Mouse (Mus musculus): ENCODE results near the gene Palmd. TPM values are rescaled to one million over a fixed set of nuclear protein-coding genes. Genes with fewer than 3 reads are reported as not detected.

Palmd gene
- polyA plus RNA-seq, 1 experiment from 2014 or later: 14.9 TPM

DNA sequence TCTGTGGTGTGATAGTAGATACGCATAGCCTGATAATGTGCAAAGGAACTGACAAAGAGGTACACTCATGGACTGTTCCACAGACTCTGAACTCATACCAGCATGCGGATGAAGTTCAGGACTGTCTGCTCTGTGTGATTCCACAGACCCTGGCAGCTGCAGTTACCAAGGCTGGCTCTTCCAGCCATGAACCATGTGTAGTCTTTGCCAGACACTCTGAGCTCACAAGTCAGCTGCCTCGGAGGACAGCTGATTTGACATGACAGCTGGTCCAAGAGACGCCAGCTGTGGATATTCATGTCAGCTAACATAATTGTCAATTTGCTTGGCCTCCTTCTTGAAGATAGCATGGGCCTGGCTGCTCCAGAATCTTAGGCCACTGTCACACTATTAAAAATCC, 39.8 kb downstream of the Palmd start:
- Histone ChIP-seq H3K27me3 (no peaks in the 10 kb centered on the region), H3K9me3 (replicated peaks) (no peaks in the 10 kb centered on the region), H3K27ac (no peak overlapping the region), H3K36me3 (ENCODE audit: poor library complexity, severe bottlenecking) (no peaks in the 10 kb centered on the region), H3K4me1 (no peaks in the 10 kb centered on the region), H3K9ac (no peak overlapping the region), H3K4me2 (no peak overlapping the region), H3K4me3 (no peak overlapping the region)
- no peak for ATAC-seq
- 91% methylated on average over 4 of the region's 4 CpGs for WGBS

DNA sequence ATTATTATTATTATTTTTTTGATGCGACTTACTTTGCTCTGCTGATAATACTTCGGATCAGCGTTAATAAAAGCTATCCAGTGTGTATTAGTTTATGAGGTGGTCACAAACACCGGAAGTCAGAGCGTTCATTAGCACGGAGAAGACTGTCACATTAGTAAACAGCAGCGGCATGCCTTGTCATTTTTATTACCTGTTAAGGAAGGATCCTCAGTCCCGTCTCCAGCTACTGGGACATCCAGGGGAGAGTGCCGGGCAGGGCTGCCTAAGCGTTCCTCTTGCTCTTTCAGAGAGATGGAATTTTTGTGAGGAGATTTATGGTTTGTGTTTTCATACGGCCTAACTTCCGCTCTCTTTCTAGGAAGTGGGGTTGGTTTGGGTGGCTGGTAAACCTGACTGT, 45.7 kb downstream of the Palmd start:
- Histone ChIP-seq H3K4me2 (no peak overlapping the region), H3K36me3 (ENCODE audit: poor library complexity, severe bottlenecking) (0 out of 2 replicates have a peak, but pooled peaks cover 6% of the 10 kb centered on the region), H3K9me3 (replicated peaks) (no peaks in the 10 kb centered on the region), H3K4me3 (no peak overlapping the region), H3K27ac (no peak overlapping the region), H3K9ac (no peak overlapping the region), H3K27me3 (no peaks in the 10 kb centered on the region), H3K4me1 (no peaks in the 10 kb centered on the region)
- ATAC-seq: no peak
- WGBS: 94% methylated on average over 12 of the region's 12 CpGs

DNA sequence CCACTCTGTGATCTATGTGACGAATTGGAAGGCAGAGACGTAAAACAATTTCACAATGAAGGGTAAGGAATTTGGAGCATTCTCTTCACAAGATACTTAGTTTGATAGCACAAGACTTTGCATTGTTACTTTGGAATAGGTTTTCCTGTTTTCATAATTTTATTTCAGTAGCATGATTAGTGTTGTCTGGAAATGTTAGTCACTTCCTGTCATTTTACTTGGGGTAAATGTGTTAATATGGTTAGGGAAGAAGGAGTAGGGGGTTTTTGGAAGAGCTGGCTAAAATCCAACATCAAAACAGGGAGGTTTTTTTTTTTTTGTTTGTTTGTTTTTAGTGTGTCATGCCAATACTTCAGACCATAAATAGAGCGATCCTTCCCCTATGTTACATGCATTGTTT, 47.3 kb downstream of the Palmd start:
- no peak overlapping the region for H3K9ac ChIP-seq
- no peak for ATAC-seq

DNA sequence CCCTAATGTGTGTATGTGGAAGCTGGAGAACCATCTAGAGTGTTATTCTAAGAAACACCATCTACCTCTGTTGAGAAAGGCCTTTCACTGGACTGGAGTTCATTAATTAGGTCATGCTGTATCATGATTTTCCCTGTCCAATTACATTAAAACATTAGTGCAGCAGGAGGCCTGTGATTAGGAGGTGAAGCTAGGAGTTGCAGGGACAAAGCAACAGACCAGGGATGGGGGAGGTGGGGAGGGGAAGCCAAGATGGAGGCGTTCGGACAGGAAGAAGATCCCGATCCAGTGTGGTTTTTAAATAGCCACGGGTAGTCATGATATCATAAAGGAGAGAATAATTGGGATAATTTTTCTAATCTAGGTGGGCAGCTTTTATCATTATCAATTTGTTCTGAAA, 51.8 kb downstream of the Palmd start:
- Histone ChIP-seq H3K9ac (no peak overlapping the region), H3K4me2 (no peak overlapping the region), H3K4me1 (no peaks in the 10 kb centered on the region), H3K4me3 (no peak overlapping the region), H3K9me3 (replicated peaks) (no peaks in the 10 kb centered on the region), H3K27ac (no peak overlapping the region), H3K27me3 (no peaks in the 10 kb centered on the region), H3K36me3 (ENCODE audit: poor library complexity, severe bottlenecking) (0 out of 2 replicates have a peak, but pooled peaks cover 5% of the 10 kb centered on the region)
- WGBS: 88% methylated on average over 4 of the region's 4 CpGs
- no peak for ATAC-seq

More for the DNA sequence above, 47.3 kb downstream of the Palmd start:
- H3K9me3 ChIP-seq (replicated peaks): no peaks in the 10 kb centered on the region
- no peak overlapping the region for H3K27ac ChIP-seq
- WGBS: 87% methylated on average over 3 of the region's 3 CpGs
- H3K4me1 ChIP-seq: no peaks in the 10 kb centered on the region
- 0 out of 2 replicates have a peak, but pooled peaks cover 11% of the 10 kb centered on the region for H3K36me3 ChIP-seq (ENCODE audit: poor library complexity, severe bottlenecking)
- no peak overlapping the region for H3K4me3 ChIP-seq
- H3K27me3 ChIP-seq: no peaks in the 10 kb centered on the region
- H3K4me2 ChIP-seq: no peak overlapping the region

DNA sequence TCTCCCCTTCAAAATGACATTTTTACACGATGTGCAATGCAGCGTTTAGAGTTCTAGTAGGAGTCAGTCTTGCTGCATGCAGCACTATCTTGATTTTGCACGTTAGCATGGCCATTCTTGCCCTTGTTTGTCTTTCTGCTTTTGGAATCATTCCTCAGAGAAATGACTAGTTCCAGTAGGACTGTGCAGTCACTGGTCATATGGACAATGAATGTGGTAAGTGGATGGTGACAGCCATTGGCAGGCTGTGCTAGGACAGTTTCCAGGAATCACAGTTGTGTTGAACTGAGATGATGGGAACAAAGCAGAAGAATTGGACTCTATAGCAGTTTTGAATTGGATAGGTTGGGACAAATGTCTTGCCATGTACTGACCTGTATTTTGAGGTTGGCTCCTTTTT, 53.9 kb downstream of the Palmd start:
- Histone ChIP-seq H3K4me2 (no peak overlapping the region), H3K9ac (no peak overlapping the region), H3K27ac (no peak overlapping the region), H3K4me3 (no peak overlapping the region), H3K27me3 (no peaks in the 10 kb centered on the region), H3K4me1 (no peaks in the 10 kb centered on the region), H3K9me3 (replicated peaks) (no peaks in the 10 kb centered on the region), H3K36me3 (ENCODE audit: poor library complexity, severe bottlenecking) (0 out of 2 replicates have a peak, but pooled peaks cover 5% of the 10 kb centered on the region)
- no peak for ATAC-seq
- 82% methylated on average over 3 of the region's 3 CpGs for WGBS

DNA sequence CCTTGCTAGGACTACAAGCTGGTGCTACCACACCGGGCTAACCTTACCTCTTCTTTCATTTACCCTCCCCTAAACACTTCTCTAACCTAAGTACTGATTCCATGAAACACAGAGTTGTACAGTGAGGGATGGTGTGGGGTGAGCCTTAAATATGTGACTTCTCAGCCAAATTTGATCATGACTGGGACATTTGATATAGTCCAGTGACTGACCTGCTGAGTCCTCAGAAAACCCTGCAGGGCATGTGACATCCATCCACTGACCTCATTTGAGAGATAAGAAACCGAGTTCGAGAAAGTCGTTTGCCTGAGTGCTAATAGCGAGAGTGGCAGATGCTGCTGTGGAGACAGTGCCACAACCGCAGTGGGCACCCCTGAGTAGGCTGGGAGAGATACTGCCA, 54.4 kb downstream of the Palmd start:
- Histone ChIP-seq H3K27ac (no peak overlapping the region), H3K4me2 (no peak overlapping the region), H3K27me3 (no peaks in the 10 kb centered on the region), H3K9ac (no peak overlapping the region), H3K9me3 (replicated peaks) (no peaks in the 10 kb centered on the region), H3K36me3 (ENCODE audit: poor library complexity, severe bottlenecking) (0 out of 2 replicates have a peak, but pooled peaks cover 5% of the 10 kb centered on the region), H3K4me3 (no peak overlapping the region), H3K4me1 (no peaks in the 10 kb centered on the region)
- WGBS: 96% methylated on average over 6 of the region's 6 CpGs
- ATAC-seq: no peak

DNA sequence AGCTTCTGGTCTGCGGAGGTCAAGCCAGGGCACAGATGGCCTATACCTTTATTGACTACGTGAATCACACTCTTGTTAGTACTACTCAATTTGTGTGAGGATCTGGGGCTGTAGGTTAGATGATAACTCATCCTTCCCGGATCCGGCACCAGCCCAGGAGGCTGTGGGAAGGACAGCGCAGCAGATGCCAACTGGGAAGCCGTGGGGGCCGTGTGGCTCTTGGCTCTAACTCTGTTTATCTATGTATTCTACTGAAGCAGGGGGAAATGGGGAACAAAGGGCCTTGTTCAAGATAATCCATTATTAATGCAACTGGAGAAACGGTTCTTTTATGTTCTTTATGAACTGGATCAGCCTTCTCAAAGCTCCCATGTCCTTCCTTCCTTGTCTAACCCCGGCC, 62.2 kb downstream of the Palmd start:
- Histone ChIP-seq H3K27ac (no peak overlapping the region), H3K36me3 (ENCODE audit: poor library complexity, severe bottlenecking) (no peaks in the 10 kb centered on the region), H3K27me3 (no peaks in the 10 kb centered on the region), H3K9me3 (replicated peaks) (no peaks in the 10 kb centered on the region), H3K9ac (no peak overlapping the region), H3K4me3 (no peak overlapping the region), H3K4me2 (no peak overlapping the region), H3K4me1 (0 out of 2 replicates have a peak, but pooled peaks cover 4% of the 10 kb centered on the region)
- no peak for ATAC-seq
- 72% methylated on average over 9 of the region's 9 CpGs for WGBS

DNA sequence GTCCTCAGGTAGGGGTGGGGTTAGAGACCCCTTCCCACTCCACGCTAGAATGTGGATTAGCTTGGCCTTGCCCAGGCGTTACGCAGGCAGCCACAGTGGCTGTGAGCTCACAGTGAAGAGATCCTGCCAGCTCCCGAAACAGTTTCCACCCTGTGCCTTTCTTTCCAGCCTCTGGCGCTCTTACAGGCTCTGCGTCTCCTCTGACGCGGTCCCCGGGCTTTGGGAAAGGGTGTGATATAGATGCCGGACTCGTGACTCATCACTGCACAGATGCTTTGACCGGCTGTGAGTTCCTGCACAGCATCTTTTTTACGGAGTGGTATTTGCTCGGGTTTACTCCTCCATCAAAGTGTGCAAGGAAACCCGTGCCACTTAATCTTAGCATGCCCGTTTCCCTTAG, 62.9 kb downstream of the Palmd start:
- Histone ChIP-seq H3K4me2 (no peak overlapping the region), H3K27me3 (no peaks in the 10 kb centered on the region), H3K36me3 (ENCODE audit: poor library complexity, severe bottlenecking) (no peaks in the 10 kb centered on the region), H3K9me3 (replicated peaks) (no peaks in the 10 kb centered on the region), H3K27ac (no peak overlapping the region), H3K4me3 (no peak overlapping the region), H3K9ac (no peak overlapping the region), H3K4me1 (0 out of 2 replicates have a peak, but pooled peaks cover 4% of the 10 kb centered on the region)
- no peak for ATAC-seq
- WGBS: 91% methylated on average over 16 of the region's 16 CpGs

DNA sequence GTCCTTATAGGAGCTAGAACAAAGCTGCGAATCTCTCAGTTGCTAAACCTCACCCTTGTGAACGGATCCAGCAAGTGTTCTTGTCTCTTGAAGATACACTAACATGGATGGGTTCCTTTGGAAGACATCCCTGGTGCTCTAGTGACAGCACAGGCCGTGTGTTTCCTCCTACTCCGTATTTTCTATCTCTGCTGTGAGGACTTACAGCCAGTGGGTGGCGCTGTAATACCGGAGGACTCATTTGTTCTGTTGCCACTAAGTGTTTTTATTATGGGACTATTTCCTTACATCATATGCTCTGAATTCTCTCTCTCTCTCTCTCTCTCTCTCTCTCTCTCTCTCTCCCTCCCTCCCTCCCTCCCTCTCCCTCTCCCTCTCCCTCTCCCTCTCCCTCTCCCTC, 64.6 kb downstream of the Palmd start:
- 0 out of 2 replicates have a peak, but pooled peaks cover 4% of the 10 kb centered on the region for H3K4me1 ChIP-seq
- H3K36me3 ChIP-seq (ENCODE audit: poor library complexity, severe bottlenecking): no peaks in the 10 kb centered on the region
- 22% methylated on average over 6 of the region's 6 CpGs for WGBS
- H3K27me3 ChIP-seq: no peaks in the 10 kb centered on the region
- no peak overlapping the region for H3K4me3 ChIP-seq
- H3K27ac ChIP-seq: no peak overlapping the region
- H3K4me2 ChIP-seq: no peak overlapping the region
- ATAC-seq: peak; percentile 78
- H3K9ac ChIP-seq: no peak overlapping the region
- no peaks in the 10 kb centered on the region for H3K9me3 ChIP-seq (replicated peaks)

DNA sequence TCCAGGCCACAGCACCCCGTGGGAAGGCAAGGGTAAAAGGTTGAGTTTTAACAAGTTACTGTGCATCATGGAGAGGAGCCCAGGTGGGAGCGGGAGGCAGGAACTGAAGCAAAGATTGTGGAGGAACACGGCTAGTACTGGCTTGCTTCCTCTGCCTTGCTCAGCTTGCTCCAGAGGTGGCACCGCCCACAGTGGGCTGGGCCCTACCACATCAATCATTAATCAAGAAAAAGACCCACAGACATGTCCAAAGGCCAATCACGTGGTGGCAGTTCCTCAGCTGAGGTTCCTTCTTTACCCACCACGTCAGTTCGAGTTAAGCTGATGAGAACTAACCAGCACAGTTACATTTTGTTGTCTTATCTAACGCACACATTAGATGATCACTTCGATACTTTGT, 75.9 kb downstream of the Palmd start:
- no peak overlapping the region for H3K27ac ChIP-seq
- no peak for ATAC-seq
- H3K4me3 ChIP-seq: no peak overlapping the region
- H3K4me1 ChIP-seq: peaks cover 9% of the 10 kb centered on the region
- H3K4me2 ChIP-seq: no peak overlapping the region
- no peaks in the 10 kb centered on the region for H3K27me3 ChIP-seq
- H3K9ac ChIP-seq: no peak overlapping the region
- 92% methylated on average over 9 of the region's 9 CpGs for WGBS
- no peaks in the 10 kb centered on the region for H3K9me3 ChIP-seq (replicated peaks)
- H3K36me3 ChIP-seq (ENCODE audit: poor library complexity, severe bottlenecking): no peaks in the 10 kb centered on the region

DNA sequence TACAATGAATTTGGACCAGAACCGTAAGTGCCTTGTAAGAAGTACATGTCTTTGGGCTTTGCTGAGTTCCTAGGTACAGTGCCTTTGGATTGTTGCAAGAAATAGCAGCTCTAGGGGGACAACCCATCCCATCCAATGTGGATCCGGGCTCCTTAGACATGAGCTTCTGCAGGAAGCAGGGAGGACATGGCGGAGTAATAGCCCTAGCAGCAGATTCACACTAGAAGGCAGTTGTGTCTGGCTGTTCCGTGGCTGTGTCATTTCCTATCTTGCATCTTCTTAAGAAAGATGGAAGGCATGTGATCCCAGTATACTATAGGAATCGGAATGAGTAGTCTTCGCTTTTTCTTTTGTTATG, 76.6 kb downstream of the Palmd start:
- peak; percentile 50 for ATAC-seq
- Histone ChIP-seq H3K4me1 (peaks cover 9% of the 10 kb centered on the region), H3K4me2 (peak overlapping the region; percentile 32), H3K9ac (no peak overlapping the region; the same call in 1 of the 2 replicates), H3K4me3 (no peak overlapping the region), H3K36me3 (ENCODE audit: poor library complexity, severe bottlenecking) (no peaks in the 10 kb centered on the region), H3K9me3 (replicated peaks) (no peaks in the 10 kb centered on the region), H3K27me3 (no peaks in the 10 kb centered on the region), H3K27ac (no peak overlapping the region)
- 81% methylated on average over 6 of the region's 6 CpGs for WGBS

DNA sequence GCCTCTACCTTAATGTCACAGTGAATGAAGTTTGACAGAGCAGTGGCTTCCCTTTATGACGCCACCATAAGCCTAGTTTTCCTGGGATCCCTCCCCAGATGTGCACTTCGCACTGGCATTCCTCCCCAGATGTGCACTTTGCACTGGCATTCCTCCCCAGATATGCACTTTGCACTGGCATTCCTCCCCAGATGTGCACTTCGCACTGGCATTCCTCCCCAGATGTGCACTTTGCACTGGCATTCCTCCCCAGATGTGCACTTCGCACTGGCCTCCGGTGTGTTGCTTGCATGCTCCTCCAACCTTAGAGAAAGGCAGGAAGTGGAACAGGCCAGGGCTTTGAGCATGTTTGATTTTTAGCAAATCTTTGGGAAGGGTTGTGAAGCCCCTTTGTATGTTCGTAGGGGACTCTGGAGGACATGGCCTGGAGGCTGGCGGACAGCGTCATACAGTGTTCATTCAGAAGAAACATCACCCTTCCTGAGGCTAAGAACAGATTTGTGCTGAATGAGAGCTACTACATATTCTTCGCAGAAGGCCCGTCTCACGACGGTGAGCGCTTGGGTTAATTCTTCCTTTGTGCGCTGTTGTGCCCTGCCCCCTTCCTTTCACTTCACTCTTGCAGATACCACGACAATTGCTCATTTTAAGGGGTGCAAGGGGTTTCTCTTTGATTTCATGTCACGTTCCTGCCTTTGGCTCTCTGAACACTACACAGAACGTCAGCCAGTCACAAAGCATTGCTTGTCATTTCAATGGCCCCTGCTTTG, 77.2 kb downstream of the Palmd start:
- no peak overlapping the region for H3K27ac ChIP-seq
- peak; percentile 69; the same call in 1 of the 2 replicates for ATAC-seq
- no peaks in the 10 kb centered on the region for H3K9me3 ChIP-seq (replicated peaks)
- H3K4me1 ChIP-seq: peaks cover 9% of the 10 kb centered on the region
- H3K27me3 ChIP-seq: no peaks in the 10 kb centered on the region
- H3K36me3 ChIP-seq (ENCODE audit: poor library complexity, severe bottlenecking): no peaks in the 10 kb centered on the region
- no peak overlapping the region for H3K4me3 ChIP-seq
- peak overlapping the region; percentile 32 for H3K4me2 ChIP-seq
- no peak overlapping the region; the same call in 1 of the 2 replicates for H3K9ac ChIP-seq
- WGBS: 49% methylated on average over 17 of the region's 17 CpGs

DNA sequence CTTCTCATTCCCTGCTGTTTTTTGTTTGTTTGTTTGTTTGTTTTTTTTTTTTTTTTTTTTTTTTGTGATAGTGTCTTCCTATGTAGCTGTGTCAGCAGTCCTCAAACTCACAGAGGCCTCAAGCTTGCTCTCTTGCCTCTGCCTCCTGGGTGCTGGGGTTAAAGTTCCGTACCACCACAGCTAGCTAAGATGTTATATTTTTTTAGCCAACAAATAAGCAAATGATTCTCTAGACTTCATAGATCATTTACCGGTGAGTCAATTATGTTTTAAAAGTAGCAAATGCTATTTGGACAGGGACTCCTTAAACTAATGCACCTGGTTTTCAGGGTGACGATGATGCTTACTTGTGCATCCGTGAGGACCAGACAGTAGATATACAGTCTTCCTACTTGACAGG, 78.2 kb downstream of the Palmd start:
- no peaks in the 10 kb centered on the region for H3K36me3 ChIP-seq (ENCODE audit: poor library complexity, severe bottlenecking)
- ATAC-seq: no peak
- H3K9me3 ChIP-seq (replicated peaks): no peaks in the 10 kb centered on the region
- H3K4me1 ChIP-seq: peaks cover 9% of the 10 kb centered on the region
- H3K27ac ChIP-seq: no peak overlapping the region
- no peak overlapping the region for H3K4me3 ChIP-seq
- no peak overlapping the region for H3K9ac ChIP-seq
- H3K27me3 ChIP-seq: no peaks in the 10 kb centered on the region
- no peak overlapping the region for H3K4me2 ChIP-seq
- WGBS: 96% methylated on average over 4 of the region's 4 CpGs

Data from forebrain, embryonic 13.5 days (tissue).